Mouse (Mus musculus): Measurements from ENCODE around the gene Cox10.

GRCm38 (mm10) chr11:64128016-64128415, 48.7 kb upstream of the Cox10 start:
- TF ChIP-seq CTCF (IDR thresholded peaks at IDR 0.05; ENCODE audit: low read depth, low read length) = no peak
- no peak for TF ChIP-seq POLR2A (IDR thresholded peaks at IDR 0.05; ENCODE audit: extremely low read depth, insufficient read depth, low read length)

All from liver, adult 2 months (tissue).